Mouse (Mus musculus) heart, postnatal 0 days (tissue): ENCODE data around the gene Lipm. TPM values are rescaled to one million over a fixed set of nuclear protein-coding genes. Genes with fewer than 3 reads are reported as not detected.

Experiments
- ATAC-seq: fragments of 200-750 bp; cut with Nextera tagmentation; 2 replicates; pipeline ENCODE4 v1.8.0; 2017; ENCODE audit warnings: low read depth, moderate number of reproducible peaks, moderate library complexity; ENCODE audit not compliant: insufficient read depth
- DNase-seq: peaks from one replicate; pipeline ENCODE4 v3.0.0-alpha.2; 2016; ENCODE audit warnings: low spot score
- H3K27ac ChIP-seq: fragments of 300-500 bp; sonication (generic); 2 replicates; pipeline ENCODE4 v1.5.1; 2014; ENCODE audit warnings: low read depth, mild to moderate bottlenecking
- H3K27me3 ChIP-seq: fragments of 300-500 bp; sonication (generic); 2 replicates; pipeline ENCODE4 v1.6.1; 2014; ENCODE audit warnings: low read length, mixed read lengths; ENCODE audit not compliant: control insufficient read depth, insufficient read depth
- H3K36me3 ChIP-seq: fragments of 300-500 bp; sonication (generic); replicated peaks from 2 replicates; pipeline ENCODE4 v1.6.1; 2014; ENCODE audit warnings: low read length, mixed read lengths; ENCODE audit not compliant: control insufficient read depth, insufficient read depth
- H3K4me1 ChIP-seq: fragments of 300-500 bp; sonication (generic); 2 replicates; pipeline ENCODE4 v1.6.1; 2014; ENCODE audit warnings: antibody characterized with exemption; ENCODE audit not compliant: control insufficient read depth, insufficient read depth
- H3K4me2 ChIP-seq: fragments of 300-500 bp; sonication (generic); 2 replicates; pipeline ENCODE4 v1.6.1; 2014; ENCODE audit warnings: low read depth, mild to moderate bottlenecking, low read length, moderate library complexity
- H3K4me3 ChIP-seq: fragments of 300-500 bp; sonication (generic); 2 replicates; pipeline ENCODE4 v1.5.1; 2014; ENCODE audit warnings: low read depth, low read length
- H3K9ac ChIP-seq: fragments of 300-500 bp; sonication (generic); replicated peaks from 2 replicates; pipeline ENCODE4 v1.6.1; 2014; ENCODE audit warnings: low read depth, low read length, mixed read lengths
- H3K9me3 ChIP-seq: fragments of 300-500 bp; sonication (generic); replicated peaks from 2 replicates; pipeline ENCODE4 v1.6.1; 2016; ENCODE audit warnings: low read length; ENCODE audit not compliant: control insufficient read depth
- CTCF ChIP-seq: IDR thresholded peaks from 2 replicates; pipeline ENCODE4 v1.5.1; 2016; ENCODE audit warnings: antibody characterized with exemption, control low read depth, low read depth
- EP300 ChIP-seq: IDR thresholded peaks from 2 replicates; pipeline ENCODE4 v1.6.1; 2016; ENCODE audit warnings: antibody characterized with exemption, low read depth
- WGBS: fragments of 180-500 bp; shearing (Covaris S2); extraction: QIAGEN DNeasy Blood & Tissue Kit; methylation state at CpG from one replicate; pipeline ENCODE4 v1.1.7; 2014; 5-methylcytosine and 5-hydroxymethylcytosine counted together
- polyA plus RNA-seq: library from polyadenylated mRNA; unstranded; fragments of >200 nt; fragmentation: Nextera tagmentation; extraction: Ambion mirVana; gene quantifications from 2 replicates; pipeline ENCODE4 v1.2.1, GENCODE M21; 2015
- total RNA-seq: library from RNA; depleted of rRNA; stranded (reverse); fragments of >200 nt; gene quantifications from 2 replicates; pipeline ENCODE4 v1.2.3, GENCODE M21; 2014; ENCODE audit warnings: low replicate concordance; rRNA removed

Lipm gene
- total RNA-seq (not detected in 2 replicates), polyA plus RNA-seq (not detected in 2 replicates)

- Histone ChIP-seq H3K27ac (no peak within 1 kb of the TSS), H3K9me3 (no peaks in the 10 kb centered on the region), H3K36me3 (no peaks in the 10 kb centered on the region), H3K4me2 (no peak within 1 kb of the TSS), H3K27me3 (no peaks in the 10 kb centered on the region), H3K4me1 (no peaks in the 10 kb centered on the region), H3K9ac (no peak within 1 kb of the TSS), H3K4me3 (no peak within 1 kb of the TSS)
- WGBS: 86% methylated on average over 4 of the region's 4 CpGs
- DNase-seq (no peak), ATAC-seq (no peak)
- TF ChIP-seq EP300: no peak
Measured at GRCm38 (mm10) chr19:34100633-34101032, at the start of gene Lipm. Gene Lipm (plus strand): TSS chr19:34100933.

DNA sequence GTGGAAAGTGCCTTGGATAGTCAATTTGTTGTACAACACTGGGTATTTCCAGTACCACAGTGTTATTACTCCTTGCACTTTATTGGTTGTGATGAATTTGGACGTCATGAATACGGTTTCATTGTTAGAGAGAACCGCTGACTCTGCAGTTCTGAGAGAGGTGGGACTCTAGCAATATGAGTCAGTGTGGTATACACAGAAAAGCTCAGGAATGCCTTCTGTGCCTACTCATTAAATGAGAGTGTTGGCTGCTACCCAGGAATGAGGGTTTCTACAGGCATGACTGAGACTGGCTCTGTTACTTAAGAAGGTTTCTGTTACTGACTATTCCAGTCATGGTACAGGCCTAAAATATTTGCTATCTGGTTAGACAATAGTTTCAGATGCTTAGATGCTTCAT is 49.2 kb upstream of the Lipm start:
- H3K9ac ChIP-seq: no peak overlapping the region
- no peaks in the 10 kb centered on the region for H3K9me3 ChIP-seq
- no peak for TF ChIP-seq EP300
- no peak for TF ChIP-seq CTCF
- H3K36me3 ChIP-seq: no peaks in the 10 kb centered on the region
- H3K27ac ChIP-seq: no peak overlapping the region
- H3K27me3 ChIP-seq: no peaks in the 10 kb centered on the region
- H3K4me1 ChIP-seq: no peaks in the 10 kb centered on the region
- no peak for DNase-seq
- H3K4me3 ChIP-seq: no peak overlapping the region
- ATAC-seq: no peak
- 73% methylated on average over 3 of the region's 3 CpGs for WGBS
- H3K4me2 ChIP-seq: no peak overlapping the region

- no peak overlapping the region for H3K27ac ChIP-seq
- ATAC-seq (no peak), DNase-seq (no peak)
- no peaks in the 10 kb centered on the region for H3K4me1 ChIP-seq
- 47% methylated on average over 1 of the region's 1 CpGs for WGBS
- no peak for TF ChIP-seq CTCF
- no peak for TF ChIP-seq EP300
- no peaks in the 10 kb centered on the region for H3K27me3 ChIP-seq
- no peak overlapping the region for H3K4me3 ChIP-seq
- no peak overlapping the region for H3K4me2 ChIP-seq
- H3K9ac ChIP-seq: no peak overlapping the region
- H3K36me3 ChIP-seq: no peaks in the 10 kb centered on the region
- H3K9me3 ChIP-seq: no peaks in the 10 kb centered on the region
Measured at GRCm38 (mm10) chr19:34063547-34063946, 37.2 kb upstream of the Lipm start.

- Histone ChIP-seq H3K4me1 (no peaks in the 10 kb centered on the region), H3K27me3 (no peaks in the 10 kb centered on the region), H3K4me2 (no peak overlapping the region), H3K4me3 (no peak overlapping the region), H3K36me3 (no peaks in the 10 kb centered on the region), H3K27ac (no peak overlapping the region), H3K9ac (no peak overlapping the region), H3K9me3 (no peaks in the 10 kb centered on the region)
- no peak for DNase-seq
- ATAC-seq: no peak
- WGBS: 65% methylated on average over 4 of the region's 4 CpGs
- TF ChIP-seq CTCF: no peak
- TF ChIP-seq EP300: no peak
Measured at GRCm38 (mm10) chr19:34064059-34064458, 36.7 kb upstream of the Lipm start.

- no peak for ATAC-seq
- Histone ChIP-seq H3K27ac (no peak within 1 kb of the TSS), H3K4me2 (no peak within 1 kb of the TSS), H3K4me3 (no peak within 1 kb of the TSS), H3K36me3 (no peaks in the 10 kb centered on the region), H3K9ac (no peak within 1 kb of the TSS), H3K27me3 (no peaks in the 10 kb centered on the region), H3K4me1 (no peaks in the 10 kb centered on the region), H3K9me3 (no peaks in the 10 kb centered on the region)
- no peak for TF ChIP-seq EP300
- no peak for TF ChIP-seq CTCF
- 74% methylated on average over 9 of the region's 9 CpGs for whole genome bisulfite sequencing
- DNase-seq: no peak
Measured at GRCm38 (mm10) chr19:34066779-34067472, 33.8 kb upstream of the Lipm start, which contains the start of gene Lipn. Gene Lipn (plus strand): TSS chr19:34067358.

- TF ChIP-seq CTCF (no peak), EP300 (no peak)
- ATAC-seq (no peak), DNase-seq (no peak)
- Histone ChIP-seq H3K4me1 (no peaks in the 10 kb centered on the region), H3K27me3 (no peaks in the 10 kb centered on the region), H3K27ac (no peak overlapping the region), H3K4me3 (no peak overlapping the region), H3K4me2 (no peak overlapping the region), H3K36me3 (no peaks in the 10 kb centered on the region), H3K9ac (no peak overlapping the region), H3K9me3 (no peaks in the 10 kb centered on the region)
Measured at GRCm38 (mm10) chr19:34074239-34074638, 26.5 kb upstream of the Lipm start.
